Mouse (Mus musculus) bone marrow, adult 2 months (tissue): ENCODE results near the gene Rhoh. TPM values are rescaled to one million over a fixed set of nuclear protein-coding genes. Genes with fewer than 3 reads are reported as not detected.

ENCODE experiments used
- H3K27ac ChIP-seq: fragments of 200-500 bp; 2 replicates; pipeline ENCODE4 v1.5.1; 2012; ENCODE audit warnings: low read depth, mild to moderate bottlenecking, control low read depth, inconsistent platforms, low read length; ENCODE audit not compliant: control insufficient read depth, poor library complexity, insufficient read depth
- H3K4me1 ChIP-seq: fragments of 200-500 bp; 2 replicates; pipeline ENCODE4 v1.6.1; 2011; ENCODE audit warnings: low read length; ENCODE audit not compliant: control insufficient read depth, insufficient read depth
- H3K4me3 ChIP-seq: fragments of 200-500 bp; replicated peaks from 2 replicates; pipeline ENCODE3; 2011; ENCODE audit warnings: mild to moderate bottlenecking, low read depth, low read length, control low read depth; ENCODE audit not compliant: control insufficient read depth
- CTCF ChIP-seq: fragments of 200-500 bp; IDR thresholded peaks from 2 replicates; pipeline ENCODE4 v1.5.1; 2011; ENCODE audit warnings: low read length, control low read depth; ENCODE audit not compliant: control insufficient read depth, insufficient read depth
- POLR2A ChIP-seq: fragments of 200-500 bp; IDR thresholded peaks from 2 replicates; pipeline ENCODE4 v1.6.1; 2011; ENCODE audit warnings: low read depth, mild to moderate bottlenecking, control low read depth, low read length, borderline replicate concordance; ENCODE audit not compliant: control insufficient read depth
- WGBS: fragments of 180-500 bp; shearing (Covaris S2); methylation state at CpG from one replicate; pipeline ENCODE4 v1.1.7; 2018; 5-methylcytosine and 5-hydroxymethylcytosine counted together
- polyA plus RNA-seq: library from polyadenylated mRNA; stranded (reverse); fragments of >200 nt; gene quantifications from 2 replicates; pipeline ENCODE4 v1.2.4, GENCODE M21; 2011; ENCODE audit warnings: low replicate concordance; ENCODE audit not compliant: missing spikeins, insufficient read depth, insufficient read length

Gene Rhoh
- polyA plus RNA-seq, 1 experiment = 18.4 TPM

- H3K27ac ChIP-seq = no peak overlapping the region
- TF ChIP-seq POLR2A (no peak), CTCF (no peak)
- 82% methylated on average over 8 of the region's 8 CpGs for WGBS
These were observed 27.1 kb upstream of the Rhoh start for GRCm38 (mm10) chr5:65833766-65834498.

DNA sequence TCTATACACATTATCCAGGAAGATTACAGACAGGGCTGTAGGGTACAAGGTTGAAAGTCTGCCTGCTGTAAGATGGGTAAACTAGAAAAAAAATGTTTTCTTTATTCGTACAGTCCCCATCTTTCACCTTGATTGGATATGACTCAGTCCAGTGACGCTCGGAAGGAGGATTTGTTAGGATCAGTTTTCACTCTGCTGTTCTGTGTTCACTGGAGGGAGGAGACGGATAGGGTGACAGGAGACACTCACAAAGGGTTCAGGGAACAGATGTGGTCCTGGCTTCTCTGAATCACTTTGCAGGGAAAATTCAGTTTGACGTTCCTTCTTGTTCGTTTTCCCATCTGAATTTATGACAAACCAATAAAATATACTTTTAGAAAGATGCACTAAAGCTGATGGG is 23.0 kb upstream of the Rhoh start:
- Histone ChIP-seq H3K4me1 (no peaks in the 10 kb centered on the region; the same call in 1 of the 2 replicates), H3K4me3 (no peak overlapping the region), H3K27ac (no peak overlapping the region)
- no peak for TF ChIP-seq CTCF
- TF ChIP-seq POLR2A = no peak
- 87% methylated on average over 6 of the region's 6 CpGs for WGBS

More at GRCm38 (mm10) chr5:65833766-65834498, 27.1 kb upstream of the Rhoh start:
- Histone ChIP-seq H3K4me3 (no peak overlapping the region), H3K4me1 (no peaks in the 10 kb centered on the region; the same call in 1 of the 2 replicates)

GRCm38 (mm10) chr5:65842947-65843346 is 18.1 kb upstream of the Rhoh start:
- TF ChIP-seq POLR2A (no peak), CTCF (no peak)
- H3K4me3 ChIP-seq = no peak overlapping the region
- no peak overlapping the region for H3K27ac ChIP-seq
- WGBS = 69% methylated on average over 7 of the region's 7 CpGs
- H3K4me1 ChIP-seq = no peaks in the 10 kb centered on the region; the same call in none of the 2 replicates

DNA sequence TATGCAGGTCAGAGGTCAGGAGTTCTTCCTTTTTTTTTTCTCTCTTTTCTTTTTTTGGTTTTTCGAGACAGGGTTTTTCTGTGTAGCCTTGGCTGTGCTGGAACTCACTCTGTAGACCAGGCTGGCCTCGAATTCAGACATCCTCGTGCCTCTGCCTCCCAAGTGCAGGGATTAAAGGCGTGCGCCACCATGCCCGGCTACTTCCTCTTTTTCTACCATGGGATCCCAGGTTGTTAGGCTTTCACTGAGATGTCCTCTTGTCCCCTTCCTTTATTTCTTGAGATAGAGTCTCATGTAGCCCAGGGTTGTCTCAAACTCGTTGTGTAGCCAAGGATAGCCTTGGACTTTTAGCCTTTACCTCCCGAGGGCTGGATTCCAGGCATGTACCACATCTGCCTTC is 14.5 kb upstream of the Rhoh start:
- 44% methylated on average over 8 of the region's 8 CpGs for WGBS
- Histone ChIP-seq H3K4me3 (no peak overlapping the region), H3K27ac (no peak overlapping the region), H3K4me1 (no peaks in the 10 kb centered on the region; the same call in none of the 2 replicates)
- TF ChIP-seq CTCF = no peak
- TF ChIP-seq POLR2A = no peak

- Histone ChIP-seq H3K4me3 (no peak overlapping the region), H3K4me1 (no peaks in the 10 kb centered on the region; the same call in none of the 2 replicates), H3K27ac (no peak overlapping the region)
- WGBS = 86% methylated on average over 3 of the region's 3 CpGs
- TF ChIP-seq CTCF (no peak), POLR2A (no peak)
These were observed 14.1 kb upstream of the Rhoh start for GRCm38 (mm10) chr5:65846958-65847357.

DNA sequence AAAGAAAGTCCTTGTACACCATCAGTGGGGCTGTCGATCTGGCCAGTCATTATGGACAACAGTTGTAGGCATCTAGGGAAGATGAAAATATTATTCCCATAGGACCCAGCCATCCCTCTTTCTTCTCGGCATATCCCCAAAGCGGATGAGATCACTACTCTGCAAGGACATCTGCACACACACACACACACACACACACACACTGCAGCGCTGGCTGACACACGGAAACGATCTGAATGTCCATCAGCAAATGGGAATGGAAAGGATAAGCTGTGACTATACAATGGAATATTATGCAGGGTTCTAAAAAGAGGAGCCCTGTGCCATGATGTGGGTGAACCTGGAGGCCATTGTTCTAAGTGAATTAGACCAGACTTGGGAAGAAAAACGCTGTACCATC is 13.4 kb upstream of the Rhoh start:
- H3K4me1 ChIP-seq = no peaks in the 10 kb centered on the region; the same call in 1 of the 2 replicates
- H3K27ac ChIP-seq = no peak overlapping the region
- H3K4me3 ChIP-seq = no peak overlapping the region
- TF ChIP-seq POLR2A = no peak
- no peak for TF ChIP-seq CTCF
- 91% methylated on average over 7 of the region's 7 CpGs for WGBS

DNA sequence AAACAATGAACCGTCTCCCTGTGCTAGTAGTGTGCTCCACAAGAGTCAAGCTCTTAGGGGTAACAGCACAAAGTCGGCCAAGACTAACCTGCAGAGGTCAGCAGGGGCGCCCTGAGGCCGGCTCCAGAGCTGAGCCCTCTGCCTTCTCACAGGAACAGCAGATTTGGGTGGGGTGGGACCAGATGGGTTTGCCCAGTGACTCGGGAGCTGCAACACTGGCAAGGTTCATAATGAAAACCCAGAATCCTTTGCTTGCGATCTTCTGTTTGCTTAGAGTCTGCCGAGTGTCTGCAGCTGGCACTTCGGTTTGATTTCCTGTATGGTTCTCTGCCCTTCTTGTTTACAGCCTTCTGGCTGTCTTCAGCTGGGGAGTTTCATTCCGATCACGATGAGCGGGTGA is 10.2 kb upstream of the Rhoh start:
- TF ChIP-seq POLR2A (no peak), CTCF (no peak)
- WGBS = 23% methylated on average over 11 of the region's 11 CpGs
- Histone ChIP-seq H3K4me3 (no peak overlapping the region), H3K4me1 (no peaks in the 10 kb centered on the region; the same call in 1 of the 2 replicates), H3K27ac (peak overlapping the region; percentile 64)

GRCm38 (mm10) chr5:65854786-65855191 is 6.2 kb upstream of the Rhoh start:
- peak overlapping the region; percentile 64; the same call in 1 of the 2 replicates for H3K27ac ChIP-seq
- peaks cover 1% of the 10 kb centered on the region for H3K4me1 ChIP-seq
- WGBS = 77% methylated on average over 8 of the region's 8 CpGs
- TF ChIP-seq CTCF (no peak), POLR2A (no peak)
- no peak overlapping the region for H3K4me3 ChIP-seq
